Comparison of ENCODE assay signal across 17 mouse cellular contexts in the genomic region with DNA sequence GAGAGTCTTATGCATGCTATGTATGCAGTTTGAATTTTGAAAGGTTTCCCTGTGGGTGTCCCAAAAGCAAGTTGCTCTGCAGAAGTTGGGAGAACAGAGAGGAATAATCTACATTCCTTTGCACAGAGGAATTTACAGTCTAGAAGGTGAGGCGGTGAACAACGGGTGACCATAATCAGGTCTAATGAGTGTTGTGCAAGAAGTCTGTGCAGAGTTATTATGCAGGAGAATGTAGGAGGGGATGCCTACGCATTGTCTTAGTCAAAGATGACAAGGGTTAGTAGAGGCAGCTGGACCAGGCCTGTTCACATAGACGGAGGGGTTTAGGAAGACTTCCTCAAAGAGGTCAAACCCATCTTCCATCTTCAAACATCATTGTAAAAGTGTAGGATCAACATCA.
"Had no signal": no experiment of that assay in that cellular context is flagged by ENCODE, and none has a peak within 500 bp of the region (broad histone marks: within the 10 kb centered on the region; RNA-seq: fewer than 3 reads in every experiment).

No protein-coding gene starts in this region.

- H3K4me3 ChIP-seq: neural tube, embryonic 12.5 days; neural tube, embryonic 13.5 days; neural tube, embryonic 15.5 days; stomach, embryonic 15.5 days had no signal

- H3K27ac ChIP-seq: neural tube, embryonic 12.5 days; neural tube, embryonic 13.5 days; neural tube, embryonic 15.5 days; stomach, embryonic 15.5 days; stomach, postnatal 0 days had no signal

- H3K4me2 ChIP-seq: neural tube, embryonic 12.5 days; neural tube, embryonic 13.5 days; neural tube, embryonic 15.5 days; stomach, embryonic 15.5 days had no signal

- H3K36me3 ChIP-seq: neural tube, embryonic 12.5 days; neural tube, embryonic 13.5 days; neural tube, embryonic 15.5 days; stomach, embryonic 15.5 days had no signal

- H3K9me3 ChIP-seq: neural tube, embryonic 12.5 days; neural tube, embryonic 13.5 days; neural tube, embryonic 15.5 days; stomach, embryonic 15.5 days had no signal

- DNase-seq: retina, postnatal 1 day; right cerebral cortex, adult 18-20 months; right cerebral cortex, postnatal 14 days; right cerebral cortex, postnatal 25 days; right cerebral cortex, postnatal 4 days; spleen, adult 18-20 months; thymus, adult 18-20 months; thymus, adult 2 months; thymus, postnatal 14 days; thymus, postnatal 25 days; thymus, postnatal 36 days; thymus, postnatal 4 days had no signal

- H3K27me3 ChIP-seq: neural tube, embryonic 12.5 days; neural tube, embryonic 13.5 days; neural tube, embryonic 15.5 days; stomach, embryonic 15.5 days had no signal

- H3K4me1 ChIP-seq: neural tube, embryonic 12.5 days; neural tube, embryonic 13.5 days; neural tube, embryonic 15.5 days; stomach, embryonic 15.5 days had no signal

- H3K9ac ChIP-seq: neural tube, embryonic 12.5 days; neural tube, embryonic 13.5 days; neural tube, embryonic 15.5 days; stomach, embryonic 15.5 days had no signal
